Mouse (Mus musculus): Measurements from ENCODE around the gene Tln1. TPM values are rescaled to one million over a fixed set of nuclear protein-coding genes. Genes with fewer than 3 reads are reported as not detected.
A peak's percentile ranks its signal among the peaks of the same experiment; 100 is the strongest.

The Tln1 gene
- polyA plus RNA-seq, 1 experiment from 2014 or later = 66.2 TPM

- H3K4me1 ChIP-seq (replicated peaks) = peaks cover 48% of the 10 kb centered on the region
- H3K4me2 ChIP-seq = peak overlapping the region; percentile 96
- no peak overlapping the region for H3K9ac ChIP-seq
- H3K9me3 ChIP-seq = no peaks in the 10 kb centered on the region
- peak overlapping the region; percentile 11; the same call in 1 of the 2 replicates for H3K4me3 ChIP-seq
- 43% methylated on average over 2 of the region's 2 CpGs for WGBS
- no peak overlapping the region for H3K27ac ChIP-seq (replicated peaks)
- no peak for ATAC-seq (ENCODE audit: low FRiP score, low read depth)
- H3K36me3 ChIP-seq = peaks cover 35% of the 10 kb centered on the region
- no peaks in the 10 kb centered on the region for H3K27me3 ChIP-seq
Observed at GRCm38 (mm10) chr4:43575356-43575755, 12.9 kb upstream of the Tln1 start.

GRCm38 (mm10) chr4:43573561-43573960, 11.1 kb upstream of the Tln1 start:
- Histone ChIP-seq H3K4me1 (replicated peaks) (peaks cover 36% of the 10 kb centered on the region), H3K27ac (replicated peaks) (no peak overlapping the region), H3K4me2 (no peak overlapping the region), H3K9ac (no peak overlapping the region), H3K9me3 (no peaks in the 10 kb centered on the region), H3K27me3 (no peaks in the 10 kb centered on the region), H3K4me3 (no peak overlapping the region), H3K36me3 (peaks cover 50% of the 10 kb centered on the region)
- 92% methylated on average over 4 of the region's 4 CpGs for WGBS
- ATAC-seq (ENCODE audit: low FRiP score, low read depth) = no peak

GRCm38 (mm10) chr4:43571395-43572045, 9.0 kb upstream of the Tln1 start:
- Histone ChIP-seq H3K9me3 (no peaks in the 10 kb centered on the region), H3K4me2 (no peak overlapping the region), H3K27me3 (no peaks in the 10 kb centered on the region), H3K36me3 (peaks cover 71% of the 10 kb centered on the region), H3K9ac (no peak overlapping the region), H3K4me3 (no peak overlapping the region), H3K27ac (replicated peaks) (no peak overlapping the region), H3K4me1 (replicated peaks) (peaks cover 19% of the 10 kb centered on the region)
- no peak for ATAC-seq (ENCODE audit: low FRiP score, low read depth)
- 84% methylated on average over 6 of the region's 6 CpGs for WGBS

DNA sequence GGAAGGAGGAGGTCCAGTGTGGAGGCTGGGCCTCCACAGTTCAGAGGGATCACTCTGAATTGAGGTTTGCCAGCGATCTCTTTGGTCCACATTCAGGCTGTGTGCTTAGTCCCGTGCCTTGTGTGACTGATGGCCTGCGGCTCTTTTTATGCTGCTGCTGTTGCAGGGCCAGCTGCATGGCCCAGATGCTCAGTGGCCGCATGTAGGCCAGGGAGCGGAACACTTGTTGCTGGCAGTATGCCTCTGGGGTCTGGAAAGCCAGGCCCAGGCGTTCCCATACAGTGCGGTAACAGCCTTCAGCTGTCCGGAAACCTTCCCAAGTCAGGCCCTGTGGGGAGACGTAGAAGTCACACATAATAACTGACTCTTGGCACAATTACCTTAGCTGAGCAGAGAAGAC, 4.6 kb upstream of the Tln1 start:
- 92% methylated on average over 9 of the region's 9 CpGs for WGBS
- Histone ChIP-seq H3K36me3 (peaks cover 79% of the 10 kb centered on the region), H3K27ac (replicated peaks) (no peak overlapping the region), H3K27me3 (no peaks in the 10 kb centered on the region), H3K4me3 (no peak overlapping the region), H3K4me1 (replicated peaks) (peaks cover 14% of the 10 kb centered on the region), H3K4me2 (no peak overlapping the region), H3K9ac (no peak overlapping the region), H3K9me3 (no peaks in the 10 kb centered on the region)
- ATAC-seq (ENCODE audit: low FRiP score, low read depth) = no peak

DNA sequence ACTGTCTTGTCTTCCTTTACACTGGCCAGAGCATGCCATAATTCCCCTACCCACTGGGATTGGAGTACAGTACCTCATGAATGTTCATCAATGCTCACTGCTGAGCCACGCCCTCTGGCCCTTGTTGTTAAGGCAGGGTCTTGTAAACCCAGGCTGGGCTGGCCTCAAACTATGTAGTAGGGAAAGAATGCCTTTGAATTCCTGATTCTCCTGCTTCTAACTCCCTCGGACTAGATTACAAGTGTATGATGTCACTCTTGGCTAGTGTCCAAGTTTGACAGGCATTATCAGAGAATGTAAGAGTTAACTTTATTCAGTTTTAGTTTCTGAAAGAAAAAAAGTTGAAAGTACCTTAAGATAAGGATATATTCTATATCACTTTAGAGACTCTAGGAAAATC, 1.7 kb upstream of the Tln1 start:
- ATAC-seq (ENCODE audit: low FRiP score, low read depth) = no peak
- H3K4me1 ChIP-seq (replicated peaks) = peaks cover 38% of the 10 kb centered on the region
- peaks cover 50% of the 10 kb centered on the region for H3K36me3 ChIP-seq
- H3K27ac ChIP-seq (replicated peaks) = no peak overlapping the region
- WGBS = 52% methylated on average over 2 of the region's 2 CpGs
- H3K9me3 ChIP-seq = no peaks in the 10 kb centered on the region
- no peak overlapping the region for H3K4me2 ChIP-seq
- H3K4me3 ChIP-seq = no peak overlapping the region
- H3K9ac ChIP-seq = no peak overlapping the region
- no peaks in the 10 kb centered on the region for H3K27me3 ChIP-seq

DNA sequence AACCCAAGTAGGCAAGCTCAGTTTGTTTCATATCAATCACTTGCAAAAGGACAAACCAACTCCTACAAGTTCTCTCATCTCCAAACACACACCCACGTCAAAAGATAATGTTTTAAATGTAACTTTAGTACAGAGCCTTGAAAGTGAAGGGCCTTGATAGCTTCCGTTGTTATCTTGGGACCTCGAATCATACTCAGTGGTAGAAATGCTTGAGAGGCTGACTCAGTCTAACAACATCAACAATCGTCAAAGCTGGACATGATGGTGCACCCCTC, 1.0 kb upstream of the Tln1 start:
- 87% methylated on average over 4 of the region's 4 CpGs for WGBS
- H3K4me3 ChIP-seq = peak overlapping the region; percentile 88
- H3K27me3 ChIP-seq = no peaks in the 10 kb centered on the region
- H3K9ac ChIP-seq = peak overlapping the region; percentile 93
- H3K4me2 ChIP-seq = peak overlapping the region; percentile 87
- H3K4me1 ChIP-seq (replicated peaks) = peaks cover 44% of the 10 kb centered on the region
- peaks cover 45% of the 10 kb centered on the region for H3K36me3 ChIP-seq
- ATAC-seq (ENCODE audit: low FRiP score, low read depth) = no peak
- no peaks in the 10 kb centered on the region for H3K9me3 ChIP-seq
- H3K27ac ChIP-seq (replicated peaks) = no peak overlapping the region; the same call in 1 of the 2 replicates

GRCm38 (mm10) chr4:43562769-43563600, 494 bp upstream of the Tln1 start:
- H3K27me3 ChIP-seq = no peaks in the 10 kb centered on the region
- peak; percentile 42; the same call in 1 of the 2 replicates for ATAC-seq (ENCODE audit: low FRiP score, low read depth)
- H3K9me3 ChIP-seq = no peaks in the 10 kb centered on the region
- H3K9ac ChIP-seq = peak overlapping the region; percentile 93
- H3K4me3 ChIP-seq = peak overlapping the region; percentile 88
- H3K4me2 ChIP-seq = peak overlapping the region; percentile 87
- peaks cover 40% of the 10 kb centered on the region for H3K36me3 ChIP-seq
- WGBS = 8% methylated on average over 22 of the region's 22 CpGs
- peaks cover 49% of the 10 kb centered on the region for H3K4me1 ChIP-seq (replicated peaks)
- H3K27ac ChIP-seq (replicated peaks) = peak overlapping the region; percentile 98

- WGBS = 3% methylated on average over 16 of the region's 16 CpGs
- Histone ChIP-seq H3K4me3 (peak overlapping the region; percentile 88), H3K27me3 (no peaks in the 10 kb centered on the region), H3K9ac (peak overlapping the region; percentile 93), H3K4me2 (peak overlapping the region; percentile 87), H3K36me3 (peaks cover 25% of the 10 kb centered on the region), H3K4me1 (replicated peaks) (peaks cover 49% of the 10 kb centered on the region), H3K27ac (replicated peaks) (peak overlapping the region; percentile 98), H3K9me3 (no peaks in the 10 kb centered on the region)
- ATAC-seq (ENCODE audit: low FRiP score, low read depth) = no peak
Observed at GRCm38 (mm10) chr4:43561436-43561996, 975 bp downstream of the Tln1 start.

GRCm38 (mm10) chr4:43560976-43561375, 1.5 kb downstream of the Tln1 start:
- WGBS = 42% methylated on average over 2 of the region's 2 CpGs
- H3K27ac ChIP-seq (replicated peaks) = no peak overlapping the region
- ATAC-seq (ENCODE audit: low FRiP score, low read depth) = no peak

DNA sequence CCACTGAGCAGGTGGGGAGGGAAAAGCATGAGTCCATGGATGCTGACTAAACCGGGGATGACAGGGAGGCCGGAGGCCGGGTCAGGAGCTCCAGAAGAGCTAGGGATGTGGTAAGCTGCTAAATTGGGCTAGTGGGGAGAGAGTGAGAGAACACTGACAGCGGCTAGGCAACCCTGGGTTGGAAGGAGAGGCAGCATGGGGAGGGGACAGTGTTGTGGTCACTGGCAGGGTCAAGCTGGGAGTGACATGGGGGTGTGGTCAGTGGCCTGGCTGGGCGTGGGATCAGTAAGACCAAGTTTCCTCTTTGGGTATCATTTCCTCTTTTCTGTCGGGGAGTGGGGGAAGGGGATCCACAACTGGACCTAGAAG, 2.3 kb downstream of the Tln1 start:
- Histone ChIP-seq H3K36me3 (peaks cover 25% of the 10 kb centered on the region), H3K9ac (no peak overlapping the region), H3K27me3 (no peaks in the 10 kb centered on the region), H3K9me3 (no peaks in the 10 kb centered on the region), H3K4me3 (no peak overlapping the region), H3K27ac (replicated peaks) (no peak overlapping the region), H3K4me2 (peak overlapping the region; percentile 87), H3K4me1 (replicated peaks) (peaks cover 49% of the 10 kb centered on the region)
- WGBS = 48% methylated on average over 6 of the region's 6 CpGs
- ATAC-seq (ENCODE audit: low FRiP score, low read depth) = no peak

More at GRCm38 (mm10) chr4:43560976-43561375, 1.5 kb downstream of the Tln1 start:
- Histone ChIP-seq H3K9me3 (no peaks in the 10 kb centered on the region), H3K4me1 (replicated peaks) (peaks cover 49% of the 10 kb centered on the region), H3K4me2 (peak overlapping the region; percentile 87), H3K4me3 (peak overlapping the region; percentile 88), H3K36me3 (peaks cover 24% of the 10 kb centered on the region), H3K27me3 (no peaks in the 10 kb centered on the region), H3K9ac (peak overlapping the region; percentile 93; the same call in 1 of the 2 replicates)

GRCm38 (mm10) chr4:43559519-43560242, 2.8 kb downstream of the Tln1 start:
- no peak overlapping the region for H3K9ac ChIP-seq
- peaks cover 25% of the 10 kb centered on the region for H3K36me3 ChIP-seq
- ATAC-seq (ENCODE audit: low FRiP score, low read depth) = no peak
- peak overlapping the region; percentile 87 for H3K4me2 ChIP-seq
- H3K27me3 ChIP-seq = no peaks in the 10 kb centered on the region
- no peaks in the 10 kb centered on the region for H3K9me3 ChIP-seq
- H3K4me3 ChIP-seq = no peak overlapping the region
- peaks cover 49% of the 10 kb centered on the region for H3K4me1 ChIP-seq (replicated peaks)
- no peak overlapping the region for H3K27ac ChIP-seq (replicated peaks)
- 83% methylated on average over 13 of the region's 13 CpGs for WGBS

Measured in hindbrain, embryonic 15.5 days (tissue).